Mouse (Mus musculus) stomach, embryonic 15.5 days (tissue): ENCODE results near the gene Ate1. TPM values are rescaled to one million over a fixed set of nuclear protein-coding genes. Genes with fewer than 3 reads are reported as not detected.

Experiments used
- ATAC-seq: fragments of 200-750 bp; cut with Nextera tagmentation; 2 replicates; pipeline ENCODE4 v1.8.0; 2017; ENCODE audit warnings: low read depth, moderate number of reproducible peaks, moderate TSS enrichment; ENCODE audit not compliant: insufficient read depth, low FRiP score
- H3K27ac ChIP-seq: fragments of 300-500 bp; sonication (generic); 2 replicates; pipeline ENCODE4 v1.5.1; 2015; ENCODE audit warnings: mild to moderate bottlenecking, inconsistent platforms
- H3K27me3 ChIP-seq: fragments of 300-500 bp; sonication (generic); replicated peaks from 2 replicates; pipeline ENCODE4 v1.6.1; 2015; ENCODE audit warnings: inconsistent platforms
- H3K36me3 ChIP-seq: fragments of 300-500 bp; sonication (generic); 2 replicates; pipeline ENCODE4 v1.6.1; 2015; ENCODE audit warnings: inconsistent platforms
- H3K4me1 ChIP-seq: fragments of 300-500 bp; sonication (generic); 2 replicates; pipeline ENCODE4 v1.6.1; 2015; ENCODE audit warnings: inconsistent platforms
- H3K4me2 ChIP-seq: fragments of 300-500 bp; sonication (generic); 2 replicates; pipeline ENCODE4 v1.6.1; 2015; ENCODE audit warnings: mild to moderate bottlenecking, inconsistent platforms
- H3K4me3 ChIP-seq: fragments of 300-500 bp; sonication (generic); replicated peaks from 2 replicates; pipeline ENCODE4 v1.5.1; 2015; ENCODE audit warnings: inconsistent platforms
- H3K9ac ChIP-seq: fragments of 300-500 bp; sonication (generic); 2 replicates; pipeline ENCODE4 v1.6.1; 2015; ENCODE audit warnings: inconsistent platforms
- H3K9me3 ChIP-seq: fragments of 300-500 bp; sonication (generic); 2 replicates; pipeline ENCODE4 v1.6.1; 2016; ENCODE audit warnings: inconsistent platforms
- WGBS: fragments of 180-500 bp; shearing (Covaris S2); methylation state at CpG from one replicate; pipeline ENCODE4 v1.1.7; 2015; 5-methylcytosine and 5-hydroxymethylcytosine counted together
- polyA plus RNA-seq: library from polyadenylated mRNA; unstranded; fragments of >200 nt; fragmentation: Nextera tagmentation; extraction: Ambion mirVana; gene quantifications from 2 replicates; pipeline ENCODE4 v1.2.1, GENCODE M21; 2015

The Ate1 gene
- polyA plus RNA-seq, 1 experiment from 2014 or later, result 59.2 TPM

GRCm38 (mm10) chr7:130367222-130368035 lies 152.7 kb downstream of the Ate1 start:
- no peak overlapping the region for H3K27ac ChIP-seq
- H3K36me3 ChIP-seq, result no peaks in the 10 kb centered on the region
- H3K9ac ChIP-seq, result no peak overlapping the region
- no peak overlapping the region for H3K4me2 ChIP-seq
- no peaks in the 10 kb centered on the region for H3K9me3 ChIP-seq
- H3K4me1 ChIP-seq, result peaks cover 7% of the 10 kb centered on the region; the same call in 1 of the 2 replicates
- ATAC-seq, result no peak
- no peak overlapping the region for H3K4me3 ChIP-seq
- no peaks in the 10 kb centered on the region for H3K27me3 ChIP-seq
- 42% methylated on average over 12 of the region's 12 CpGs for WGBS

- Histone ChIP-seq H3K27me3 (no peaks in the 10 kb centered on the region), H3K27ac (no peak overlapping the region), H3K4me2 (no peak overlapping the region), H3K9ac (no peak overlapping the region), H3K9me3 (no peaks in the 10 kb centered on the region), H3K36me3 (no peaks in the 10 kb centered on the region), H3K4me3 (no peak overlapping the region), H3K4me1 (peaks cover 7% of the 10 kb centered on the region; the same call in 1 of the 2 replicates)
- 92% methylated on average over 10 of the region's 10 CpGs for WGBS
- no peak for ATAC-seq
These were observed 154.5 kb downstream of the Ate1 start for GRCm38 (mm10) chr7:130365711-130366110.

Other genes starting within 250 kb of the Ate1 start
- 149 and 151 TPM in 2 replicates for gene Nsmce4a, start 52.7 kb upstream of the Ate1 start, polyA plus RNA-seq
- gene Tacc2, start 57.1 kb upstream of the Ate1 start, polyA plus RNA-seq, result 21.4 and 28.1 TPM in 2 replicates